Mouse (Mus musculus) kidney, adult 2 months (tissue): Measurements from ENCODE around the gene Mkln1. TPM values are rescaled to one million over a fixed set of nuclear protein-coding genes. Genes with fewer than 3 reads are reported as not detected.

Source experiments
- DNase-seq: peaks from one replicate; pipeline ENCODE4 v3.0.0; 2021
- H3K27ac ChIP-seq: fragments of 200-500 bp; 2 replicates; pipeline ENCODE4 v1.5.1; 2012; ENCODE audit warnings: low read depth, low read length, control low read depth, inconsistent platforms; ENCODE audit not compliant: insufficient read depth
- H3K27me3 ChIP-seq: fragments of 200-500 bp; replicated peaks from 2 replicates; pipeline ENCODE4 v1.6.1; 2012; ENCODE audit warnings: mild to moderate bottlenecking, moderate library complexity, low read length, inconsistent platforms; ENCODE audit not compliant: control insufficient read depth, insufficient read depth
- H3K36me3 ChIP-seq: fragments of 200-500 bp; 2 replicates; pipeline ENCODE4 v1.6.1; 2012; ENCODE audit warnings: mild to moderate bottlenecking, moderate library complexity, low read length, inconsistent platforms; ENCODE audit not compliant: control insufficient read depth, insufficient read depth
- H3K4me1 ChIP-seq: fragments of 200-500 bp; 2 replicates; pipeline ENCODE4 v1.6.1; 2011; ENCODE audit warnings: low read length; ENCODE audit not compliant: control insufficient read depth, insufficient read depth
- H3K4me3 ChIP-seq: fragments of 200-500 bp; 2 replicates; pipeline ENCODE4 v1.5.1; 2011; ENCODE audit warnings: mild to moderate bottlenecking, low read depth, low read length, control low read depth; ENCODE audit not compliant: insufficient read depth
- CTCF ChIP-seq: fragments of 200-500 bp; conservative IDR thresholded peaks from 2 replicates; pipeline ENCODE4 v1.5.1; 2011; ENCODE audit warnings: low read depth, mild to moderate bottlenecking, control low read depth, low read length, moderate library complexity, mixed read lengths; ENCODE audit not compliant: insufficient read depth, insufficient read length
- POLR2A ChIP-seq: fragments of 200-500 bp; IDR thresholded peaks from one replicate; pipeline ENCODE4 v1.6.1; 2011; ENCODE audit warnings: low read depth, low read length, control low read depth
- WGBS: fragments of 180-500 bp; shearing (Covaris S2); methylation state at CpG from one replicate; pipeline ENCODE4 v1.1.7; 2018; 5-methylcytosine and 5-hydroxymethylcytosine counted together
- polyA plus RNA-seq: library from polyadenylated mRNA; depleted of rRNA; stranded (reverse); fragments of >200 nt; gene quantifications from 2 replicates; pipeline ENCODE4 v1.2.3, GENCODE M21; 2012

Gene Mkln1
- polyA plus RNA-seq, 1 experiment: 84.5 TPM

- DNase-seq: no peak
- Histone ChIP-seq H3K27me3 (no peaks in the 10 kb centered on the region), H3K4me1 (no peaks in the 10 kb centered on the region), H3K4me3 (no peak overlapping the region), H3K36me3 (no peaks in the 10 kb centered on the region), H3K27ac (no peak overlapping the region)
- TF ChIP-seq POLR2A (no peak), CTCF (no peak)
- 77% methylated on average over 5 of the region's 5 CpGs for WGBS
Measured at GRCm38 (mm10) chr6:31526929-31527328, 128.4 kb downstream of the Mkln1 start.

- 59% methylated on average over 7 of the region's 7 CpGs for WGBS
- peak; percentile 50 for DNase-seq
- peak; percentile 52 for TF ChIP-seq CTCF
- no peak for TF ChIP-seq POLR2A
- Histone ChIP-seq H3K27me3 (no peaks in the 10 kb centered on the region), H3K4me3 (no peak overlapping the region), H3K4me1 (no peaks in the 10 kb centered on the region), H3K27ac (no peak overlapping the region), H3K36me3 (no peaks in the 10 kb centered on the region)
Measured at GRCm38 (mm10) chr6:31527897-31528296, 129.4 kb downstream of the Mkln1 start.

GRCm38 (mm10) chr6:31528339-31528738 lies 129.8 kb downstream of the Mkln1 start:
- Histone ChIP-seq H3K27me3 (no peaks in the 10 kb centered on the region), H3K36me3 (no peaks in the 10 kb centered on the region), H3K4me1 (no peaks in the 10 kb centered on the region), H3K27ac (no peak overlapping the region), H3K4me3 (no peak overlapping the region)
- no peak for DNase-seq
- 68% methylated on average over 5 of the region's 5 CpGs for WGBS
- TF ChIP-seq CTCF (no peak), POLR2A (no peak)

GRCm38 (mm10) chr6:31531880-31532279 lies 133.3 kb downstream of the Mkln1 start:
- peak; percentile 32 for DNase-seq
- H3K4me3 ChIP-seq: no peak overlapping the region
- TF ChIP-seq CTCF (no peak), POLR2A (no peak)
- H3K36me3 ChIP-seq: no peaks in the 10 kb centered on the region
- H3K4me1 ChIP-seq: no peaks in the 10 kb centered on the region; the same call in 1 of the 2 replicates
- WGBS: 69% methylated on average over 3 of the region's 3 CpGs
- peak overlapping the region; percentile 35; the same call in 1 of the 2 replicates for H3K27ac ChIP-seq
- H3K27me3 ChIP-seq: no peaks in the 10 kb centered on the region

GRCm38 (mm10) chr6:31534705-31535104 lies 136.2 kb downstream of the Mkln1 start:
- H3K36me3 ChIP-seq: no peaks in the 10 kb centered on the region
- no peak overlapping the region for H3K27ac ChIP-seq
- no peak for DNase-seq
- no peak overlapping the region for H3K4me3 ChIP-seq
- H3K27me3 ChIP-seq: no peaks in the 10 kb centered on the region
- 90% methylated on average over 5 of the region's 5 CpGs for WGBS
- TF ChIP-seq POLR2A (no peak), CTCF (no peak)
- no peaks in the 10 kb centered on the region; the same call in 1 of the 2 replicates for H3K4me1 ChIP-seq

- DNase-seq: no peak
- H3K4me1 ChIP-seq: no peaks in the 10 kb centered on the region; the same call in 1 of the 2 replicates
- no peaks in the 10 kb centered on the region for H3K36me3 ChIP-seq
- WGBS: 75% methylated on average over 4 of the region's 4 CpGs
- no peak overlapping the region for H3K27ac ChIP-seq
- H3K27me3 ChIP-seq: no peaks in the 10 kb centered on the region
- no peak overlapping the region for H3K4me3 ChIP-seq
- TF ChIP-seq POLR2A: no peak
Measured at GRCm38 (mm10) chr6:31537193-31537592, 138.7 kb downstream of the Mkln1 start.

GRCm38 (mm10) chr6:31538112-31538511 lies 139.6 kb downstream of the Mkln1 start:
- WGBS: 93% methylated on average over 1 of the region's 1 CpGs
- H3K27ac ChIP-seq: no peak overlapping the region
- DNase-seq: no peak
- no peaks in the 10 kb centered on the region; the same call in 1 of the 2 replicates for H3K4me1 ChIP-seq
- no peak for TF ChIP-seq POLR2A
- no peak for TF ChIP-seq CTCF
- no peaks in the 10 kb centered on the region for H3K27me3 ChIP-seq
- no peaks in the 10 kb centered on the region for H3K36me3 ChIP-seq
- H3K4me3 ChIP-seq: no peak overlapping the region

- H3K4me1 ChIP-seq: no peaks in the 10 kb centered on the region; the same call in 1 of the 2 replicates
- no peaks in the 10 kb centered on the region for H3K27me3 ChIP-seq
- no peak overlapping the region for H3K4me3 ChIP-seq
- no peak overlapping the region for H3K27ac ChIP-seq
- DNase-seq: no peak
- WGBS: 72% methylated on average over 6 of the region's 6 CpGs
- TF ChIP-seq POLR2A: no peak
- no peak for TF ChIP-seq CTCF
- H3K36me3 ChIP-seq: no peaks in the 10 kb centered on the region
Measured at GRCm38 (mm10) chr6:31540018-31540417, 141.5 kb downstream of the Mkln1 start.
